Mouse (Mus musculus) central nervous system, embryonic 14 days (tissue): Measurements from ENCODE around the gene Vmn1r173. TPM values are rescaled to one million over a fixed set of nuclear protein-coding genes. Genes with fewer than 3 reads are reported as not detected.

Experiments
- polyA plus RNA-seq: library from polyadenylated mRNA; depleted of rRNA; stranded (reverse); fragments of >200 nt; gene quantifications from 2 replicates; pipeline ENCODE4 v1.2.3, GENCODE M21; 2012; rRNA removed

Gene Vmn1r173
- not detected in 2 replicates for polyA plus RNA-seq

GRCm38 (mm10) chr7:23700403-23700802, at the start of gene Vmn1r173:
TSS of gene Vmn1r173 (plus strand) at chr7:23700703.

GRCm38 (mm10) chr7:23658016-23658415, 42.5 kb upstream of the Vmn1r173 start, which contains the start of gene Vmn1r172:
TSS of gene Vmn1r172 (plus strand) at chr7:23658316.

GRCm38 (mm10) chr7:23751970-23752369, 51.5 kb downstream of the Vmn1r173 start, which contains the start of gene Vmn1r174:
TSS of gene Vmn1r174 (plus strand) at chr7:23752270.

Other genes starting within 250 kb of the Vmn1r173 start
- not detected in 2 replicates for gene Vmn1r167, start 193.5 kb upstream of the Vmn1r173 start, polyA plus RNA-seq
- not detected in 2 replicates for gene Vmn1r168, start 161.0 kb upstream of the Vmn1r173 start, polyA plus RNA-seq
- gene Vmn1r169, start 125.2 kb upstream of the Vmn1r173 start, polyA plus RNA-seq, result not detected in 2 replicates
- gene Vmn1r170, start 94.5 kb upstream of the Vmn1r173 start, polyA plus RNA-seq, result not detected in 2 replicates
- gene Vmn1r171, start 70.0 kb upstream of the Vmn1r173 start, polyA plus RNA-seq, result not detected in 2 replicates
- not detected in 2 replicates for gene Vmn1r172, start 42.4 kb upstream of the Vmn1r173 start, polyA plus RNA-seq
- not detected in 2 replicates for gene Vmn1r174, start 51.6 kb downstream of the Vmn1r173 start, polyA plus RNA-seq
- gene Vmn1r175, start 109.9 kb downstream of the Vmn1r173 start, polyA plus RNA-seq, result not detected in 2 replicates
- gene Vmn1r176, start 136.7 kb downstream of the Vmn1r173 start, polyA plus RNA-seq, result not detected in 2 replicates
- not detected in 2 replicates for gene Vmn1r177, start 165.7 kb downstream of the Vmn1r173 start, polyA plus RNA-seq
- not detected in 2 replicates for gene Vmn1r178, start 191.3 kb downstream of the Vmn1r173 start, polyA plus RNA-seq
- gene Vmn1r179, start 226.3 kb downstream of the Vmn1r173 start, polyA plus RNA-seq, result not detected in 2 replicates
- gene Vmn1r180, start 249.9 kb downstream of the Vmn1r173 start, polyA plus RNA-seq, result not detected in 2 replicates